Mouse (Mus musculus) forebrain, embryonic 14.5 days (tissue): ENCODE measurements at regions not wholly inside any gene's neighbourhood (a gene's known extent, or its start where the extent isn't known, plus 50 kb on each side); places are given as distances from the start of the nearest gene placed in this dataset.
"Not testable (repeated sequence)": the region's sequence is repeated elsewhere in the genome, so short reads cannot be mapped to it uniquely, and the experiment has no call there.

ENCODE experiments used
- ATAC-seq: fragments of 200-750 bp; cut with Nextera tagmentation; 2 replicates; pipeline ENCODE4 v1.8.0; 2017; ENCODE audit warnings: mild to moderate bottlenecking, moderate library complexity
- DNase-seq: peaks from one replicate; pipeline ENCODE4 v3.0.0-alpha.2; 2015; ENCODE audit warnings: low spot score
- H3K27ac ChIP-seq: fragments of 300-500 bp; sonication (generic); 2 replicates; pipeline ENCODE4 v1.5.1; 2014; ENCODE audit warnings: low read depth, mild to moderate bottlenecking, control low read depth, low read length, moderate library complexity
- H3K27me3 ChIP-seq: fragments of 300-500 bp; sonication (generic); replicated peaks from 2 replicates; pipeline ENCODE4 v1.6.1; 2014; ENCODE audit warnings: low read length, control low read depth, mixed read lengths; ENCODE audit not compliant: control insufficient read depth, insufficient read depth
- H3K36me3 ChIP-seq: fragments of 300-500 bp; sonication (generic); 2 replicates; pipeline ENCODE4 v1.6.1; 2014; ENCODE audit warnings: low read length, control low read depth; ENCODE audit not compliant: control insufficient read depth, insufficient read depth
- H3K4me1 ChIP-seq: fragments of 300-500 bp; sonication (generic); 2 replicates; pipeline ENCODE4 v1.6.1; 2014; ENCODE audit warnings: antibody characterized with exemption, low read length, control low read depth; ENCODE audit not compliant: control insufficient read depth, insufficient read depth
- H3K4me2 ChIP-seq: fragments of 300-500 bp; sonication (generic); 2 replicates; pipeline ENCODE4 v1.6.1; 2014; ENCODE audit warnings: mild to moderate bottlenecking, control low read depth, low read length
- H3K4me3 ChIP-seq: fragments of 300-500 bp; sonication (generic); 2 replicates; pipeline ENCODE4 v1.5.1; 2014; ENCODE audit warnings: low read depth, low read length, control low read depth
- H3K9ac ChIP-seq: fragments of 300-500 bp; sonication (generic); 2 replicates; pipeline ENCODE4 v1.6.1; 2014; ENCODE audit warnings: mild to moderate bottlenecking, low read length, control low read depth, moderate library complexity
- H3K9me3 ChIP-seq: fragments of 300-500 bp; sonication (generic); replicated peaks from 2 replicates; pipeline ENCODE4 v1.6.1; 2016; ENCODE audit warnings: low read length, control low read depth, mixed read lengths; ENCODE audit not compliant: control insufficient read depth
- WGBS: fragments of 180-500 bp; shearing (Covaris S2); extraction: QIAGEN DNeasy Blood & Tissue Kit; methylation state at CpG from one replicate; pipeline ENCODE4 v1.1.7; 2014; 5-methylcytosine and 5-hydroxymethylcytosine counted together

DNA sequence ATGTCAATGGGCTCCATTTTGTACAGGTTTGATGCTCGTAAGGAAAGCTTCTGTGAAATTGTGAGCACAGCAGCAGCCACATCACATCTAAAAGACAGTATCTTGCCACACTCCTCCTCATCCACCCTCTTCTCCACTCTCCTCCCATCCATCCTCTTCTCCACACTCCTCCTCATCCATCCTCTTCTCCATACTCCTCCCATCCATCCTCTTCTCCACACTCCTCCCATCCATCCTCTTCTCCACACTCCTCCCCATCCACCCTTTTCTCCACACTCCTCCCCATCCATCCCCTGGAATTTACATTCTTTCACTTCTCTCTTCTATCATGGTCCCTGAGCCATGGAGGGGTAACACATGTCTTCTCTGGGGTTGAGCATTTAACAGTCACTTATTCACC is 116.7 kb upstream of the Dnajc1 start:
- no peak overlapping the region for H3K9ac ChIP-seq
- 100% methylated on average over 1 of the region's 1 CpGs for WGBS

DNA sequence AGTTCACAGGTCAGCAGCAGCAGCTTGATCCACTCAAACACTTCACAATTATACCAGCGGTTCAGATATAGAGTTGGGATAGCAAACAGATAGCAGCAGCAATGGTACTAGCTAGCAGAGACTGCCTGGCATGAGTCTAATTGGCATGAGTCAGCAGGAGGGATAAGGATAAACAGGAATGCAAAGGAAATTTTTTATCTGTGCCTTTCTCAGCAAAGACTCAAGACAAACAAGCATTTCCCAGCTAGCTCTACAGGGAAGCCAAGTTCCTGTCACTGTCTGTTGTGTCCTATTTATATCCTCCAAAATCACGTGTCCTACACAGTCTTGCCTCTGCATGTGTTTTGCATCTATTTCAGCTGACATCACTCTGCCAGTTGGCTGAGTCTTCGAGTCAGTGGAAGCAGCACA is 80.7 kb upstream of the Dnajc1 start:
- Histone ChIP-seq H3K9ac (no peak overlapping the region), H3K4me3 (no peak overlapping the region), H3K9me3 (no peaks in the 10 kb centered on the region), H3K27ac (no peak overlapping the region), H3K4me2 (no peak overlapping the region), H3K27me3 (no peaks in the 10 kb centered on the region), H3K36me3 (no peaks in the 10 kb centered on the region), H3K4me1 (no peaks in the 10 kb centered on the region)
- WGBS, result 68% methylated on average over 3 of the region's 3 CpGs
- ATAC-seq, result peak; percentile 72; the same call in 1 of the 2 replicates
- DNase-seq, result peak; percentile 53

More for the DNA sequence above, 116.7 kb upstream of the Dnajc1 start:
- ATAC-seq (no peak), DNase-seq (no peak)
- Histone ChIP-seq H3K27ac (no peak overlapping the region), H3K4me1 (no peaks in the 10 kb centered on the region), H3K27me3 (no peaks in the 10 kb centered on the region), H3K4me3 (no peak overlapping the region), H3K9me3 (no peaks in the 10 kb centered on the region), H3K4me2 (no peak overlapping the region), H3K36me3 (no peaks in the 10 kb centered on the region)

DNA sequence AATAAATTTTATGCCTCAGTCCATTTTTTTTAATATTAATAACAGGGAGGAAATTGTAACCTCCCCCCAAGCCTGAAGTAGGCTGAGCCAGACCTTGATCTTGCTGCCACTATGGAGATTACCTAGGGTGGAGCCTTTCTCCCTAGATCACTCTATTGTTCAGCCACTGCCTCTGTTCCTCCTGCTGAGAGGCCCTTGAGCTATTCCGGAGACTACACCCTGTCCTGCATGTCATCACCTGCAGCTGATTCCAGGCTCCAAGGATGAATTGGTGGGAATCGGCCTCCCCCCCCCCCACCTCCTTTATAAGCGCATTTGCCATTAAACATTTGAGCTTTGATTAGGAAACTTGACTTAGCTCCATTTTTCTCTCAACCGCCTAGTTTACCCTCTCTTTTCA is 68.3 kb upstream of the Dnajc1 start:
- H3K27ac ChIP-seq, result no peak overlapping the region

DNA sequence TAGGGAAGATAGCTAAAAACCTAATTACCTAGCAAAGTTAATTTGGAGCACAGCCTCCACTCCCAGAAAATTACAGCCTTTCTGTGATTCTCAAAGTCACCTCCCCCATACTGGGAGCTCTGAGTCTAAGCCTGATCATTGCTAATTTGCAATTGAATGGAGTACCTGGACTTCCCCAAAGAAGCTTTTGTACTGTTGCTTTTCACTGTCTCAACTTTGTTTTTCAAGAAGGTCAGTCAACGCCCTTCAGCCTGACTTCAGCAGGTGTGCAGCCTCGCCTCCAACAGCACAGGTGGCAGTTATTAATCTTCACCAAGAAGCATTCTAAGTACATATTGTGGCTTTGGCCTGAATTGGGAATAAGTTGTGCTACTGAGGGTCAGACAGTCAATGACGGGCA is 67.7 kb upstream of the Dnajc1 start:
- not testable (repeated sequence) for ATAC-seq, H3K4me1 ChIP-seq, H3K9me3 ChIP-seq, DNase-seq, H3K27me3 ChIP-seq, H3K4me3 ChIP-seq, H3K9ac ChIP-seq, H3K27ac ChIP-seq, H3K4me2 ChIP-seq, H3K36me3 ChIP-seq
- 76% methylated on average over 3 of the region's 3 CpGs for WGBS

More for the DNA sequence above, 68.3 kb upstream of the Dnajc1 start:
- Histone ChIP-seq H3K27me3 (no peaks in the 10 kb centered on the region), H3K9ac (no peak overlapping the region), H3K9me3 (0 out of 2 replicates have a peak, but pooled peaks cover 2% of the 10 kb centered on the region), H3K36me3 (no peaks in the 10 kb centered on the region), H3K4me2 (no peak overlapping the region), H3K4me1 (no peaks in the 10 kb centered on the region), H3K4me3 (no peak overlapping the region)
- no peak for DNase-seq
- 88% methylated on average over 4 of the region's 4 CpGs for WGBS
- ATAC-seq, result no peak

DNA sequence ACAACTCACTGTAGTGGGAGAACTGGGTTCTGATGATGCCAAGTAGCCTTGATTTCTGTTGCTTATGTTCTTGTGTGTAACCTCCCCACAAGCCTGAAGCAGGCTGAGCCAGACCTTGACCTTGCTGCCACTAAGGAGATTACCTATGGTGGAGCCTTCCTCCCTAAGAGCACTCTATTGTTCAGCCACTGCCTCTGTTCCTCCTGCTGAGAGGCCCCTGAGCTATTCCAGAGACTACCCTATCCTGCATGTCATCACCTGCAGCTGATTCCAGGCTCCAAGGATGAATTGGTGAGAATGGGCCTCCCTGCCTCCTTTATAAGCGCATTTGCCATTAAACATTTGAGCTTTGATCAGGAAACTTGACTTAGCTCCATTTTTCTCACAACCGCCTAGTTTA is 60.8 kb upstream of the Dnajc1 start:
- not testable (repeated sequence) for H3K9ac ChIP-seq, H3K9me3 ChIP-seq, H3K27ac ChIP-seq, H3K4me1 ChIP-seq, H3K4me2 ChIP-seq, ATAC-seq, H3K27me3 ChIP-seq, DNase-seq, H3K36me3 ChIP-seq, H3K4me3 ChIP-seq
- 32% methylated on average over 2 of the region's 2 CpGs for WGBS

DNA sequence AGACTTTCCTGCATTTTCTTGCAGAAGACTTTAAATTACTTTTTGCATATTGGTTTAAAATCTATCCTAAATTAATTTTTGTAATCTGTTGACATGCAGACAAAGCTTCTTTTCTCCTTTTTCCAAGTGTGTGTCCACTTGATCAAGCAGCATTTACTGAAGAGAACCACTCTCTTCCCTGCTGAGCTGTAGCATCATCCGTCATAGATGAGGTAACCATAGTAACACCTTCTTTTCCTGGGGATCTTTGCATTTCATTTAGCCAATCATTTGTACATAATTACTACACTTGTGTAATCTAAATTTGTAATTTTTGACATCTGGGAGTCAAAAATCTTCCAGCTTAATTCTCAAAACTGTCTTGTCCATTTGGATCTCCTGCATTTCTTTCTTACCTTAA is 53.2 kb upstream of the Dnajc1 start:
- Histone ChIP-seq H3K4me3 (no peak overlapping the region), H3K27ac (no peak overlapping the region), H3K27me3 (no peaks in the 10 kb centered on the region), H3K4me1 (no peaks in the 10 kb centered on the region), H3K9me3 (no peaks in the 10 kb centered on the region), H3K36me3 (no peaks in the 10 kb centered on the region), H3K4me2 (no peak overlapping the region), H3K9ac (no peak overlapping the region)
- ATAC-seq, result no peak
- 41% methylated on average over 1 of the region's 1 CpGs for WGBS
- peak; percentile 30 for DNase-seq
